ENCODE assay signal across 11 mouse cellular contexts in genomic region chr19:46766125-46766524, GRCm38 (mm10). TPM values are rescaled to one million over a fixed set of nuclear protein-coding genes. Genes with fewer than 3 reads are reported as not detected.
DNase-seq lines count a peak whose midpoint lies in the region; ATAC-seq lines count a peak whose summit lies in the region.
"Had no signal": no experiment of that assay in that cellular context is flagged by ENCODE, and none has a peak within 500 bp of the region (broad histone marks: within the 10 kb centered on the region; RNA-seq: fewer than 3 reads in every experiment).

No protein-coding gene starts in this region.

- H3K27me3 ChIP-seq in kidney, embryonic 15.5 days: peaks cover 12% of the 10 kb centered on the region
- H3K27me3 ChIP-seq in midbrain, embryonic 12.5 days: peaks cover 22% of the 10 kb centered on the region

- DNase-seq in kidney, adult 11 months: no peak
- peak; percentile 72 for DNase-seq in brain, adult 2 months (ENCODE audit: low read depth, low spot score)
- no peak for DNase-seq in B cell, adult 2 months
- DNase-seq in embryo, embryonic 10 days (ENCODE audit: low spot score): no peak
- no peak for DNase-seq in frontal cortex, postnatal 36 days (ENCODE audit: low spot score in 2 of 2)

- no peak overlapping the region for H3K27ac ChIP-seq in kidney, embryonic 15.5 days
- H3K27ac ChIP-seq in midbrain, embryonic 12.5 days (replicated peaks): no peak overlapping the region
- H3K27ac ChIP-seq: limb, embryonic 15.5 days had no signal

- ATAC-seq in kidney, embryonic 15.5 days (replicated peaks; ENCODE audit: low FRiP score): no peak
- 0 out of 2 replicates have a peak, but pooled peaks have one; percentile 23 for ATAC-seq in erythroblast, adult 5-6 weeks (replicated peaks; ENCODE audit: low FRiP score, poor library complexity, severe bottlenecking)
- ATAC-seq in midbrain, embryonic 12.5 days (ENCODE audit: low FRiP score, low read depth): no peak
- ATAC-seq: CD4-positive, CD25-positive, alpha-beta regulatory T cell, adult 4 months had no signal

- H3K4me2 ChIP-seq in kidney, embryonic 15.5 days: peak overlapping the region; percentile 23; the same call in 1 of the 2 replicates
- no peak overlapping the region; the same call in 1 of the 2 replicates for H3K4me2 ChIP-seq in midbrain, embryonic 12.5 days (replicated peaks)
- H3K4me2 ChIP-seq: limb, embryonic 15.5 days had no signal

- no peaks in the 10 kb centered on the region for H3K36me3 ChIP-seq in kidney, embryonic 15.5 days
- no peaks in the 10 kb centered on the region for H3K36me3 ChIP-seq in midbrain, embryonic 12.5 days
- H3K36me3 ChIP-seq: limb, embryonic 15.5 days had no signal

- H3K9me3 ChIP-seq in kidney, embryonic 15.5 days (replicated peaks): no peaks in the 10 kb centered on the region
- no peaks in the 10 kb centered on the region for H3K9me3 ChIP-seq in midbrain, embryonic 12.5 days
- H3K9me3 ChIP-seq: limb, embryonic 15.5 days had no signal

- peaks cover 41% of the 10 kb centered on the region for H3K4me1 ChIP-seq in kidney, embryonic 15.5 days
- H3K4me1 ChIP-seq in midbrain, embryonic 12.5 days: peaks cover 29% of the 10 kb centered on the region

- WGBS in kidney, embryonic 15.5 days: 68% methylated on average over 5 of the region's 5 CpGs
- WGBS in midbrain, embryonic 12.5 days: 66% methylated on average over 5 of the region's 5 CpGs

- H3K4me3 ChIP-seq in kidney, embryonic 15.5 days (replicated peaks): no peak overlapping the region
- no peak overlapping the region for H3K4me3 ChIP-seq in midbrain, embryonic 12.5 days
- H3K4me3 ChIP-seq: limb, embryonic 15.5 days; megakaryocyte, embryonic 14.5 days had no signal

- H3K9ac ChIP-seq in kidney, embryonic 15.5 days: no peak overlapping the region
- 0 out of 2 replicates have a peak overlapping the region, but pooled peaks have one; percentile 20 for H3K9ac ChIP-seq in midbrain, embryonic 12.5 days (replicated peaks)
- H3K9ac ChIP-seq: limb, embryonic 15.5 days had no signal

RNA-seq across cellular contexts. Expression of gene Cnnm2, which starts 4.7 kb away (rescaled TPM):
- polyA plus RNA-seq in kidney, embryonic 15.5 days (2015; fragmentation: Nextera tagmentation; extraction: Ambion mirVana): 6.1 and 7.9 TPM in 2 replicates
- 34.0 and 36.6 TPM in 2 replicates for total RNA-seq in erythroblast, adult 5-6 weeks (2015; ENCODE audit: low replicate concordance)
- 51.7 and 58.0 TPM in 2 replicates for total RNA-seq in erythroblast, adult 5-6 weeks (2017; ENCODE audit: low replicate concordance)
- 7.2 and 9.2 TPM in 2 replicates for polyA plus RNA-seq in midbrain, embryonic 12.5 days (2016; fragmentation: Nextera tagmentation; extraction: Ambion mirVana)

RNA-seq across cellular contexts. Expression of gene As3mt, which starts 58.9 kb away (rescaled TPM):
- polyA plus RNA-seq in kidney, embryonic 15.5 days (2015; fragmentation: Nextera tagmentation; extraction: Ambion mirVana): 45.6 and 47.0 TPM in 2 replicates
- 2.9 TPM in 2 replicates for total RNA-seq in erythroblast, adult 5-6 weeks (2015; ENCODE audit: low replicate concordance)
- 4.2 and 5.9 TPM in 2 replicates for total RNA-seq in erythroblast, adult 5-6 weeks (2017; ENCODE audit: low replicate concordance)
- 27.0 and 29.9 TPM in 2 replicates for polyA plus RNA-seq in midbrain, embryonic 12.5 days (2016; fragmentation: Nextera tagmentation; extraction: Ambion mirVana)
